Mouse (Mus musculus) MEL (cell line): ENCODE results near the gene Mov10l1. TPM values are rescaled to one million over a fixed set of nuclear protein-coding genes. Genes with fewer than 3 reads are reported as not detected.

Experiments used
- DNase-seq: peaks from one replicate; pipeline ENCODE4 v3.0.0; 2011; ENCODE audit warnings: low read depth, low spot score
- H3K27ac ChIP-seq: 2 replicates; pipeline ENCODE4 v1.5.1; 2012; ENCODE audit warnings: low read depth, mild to moderate bottlenecking, control low read depth, low read length, moderate library complexity; ENCODE audit not compliant: control insufficient read depth
- H3K27me3 ChIP-seq, 2 experiments: fragments of 150-350 bp in 1 of 2; sonication (generic) in 1 of 2; 2 replicates each; pipeline ENCODE4 v1.6.1; 2012; ENCODE audit warnings: low read length in 2 of 2, mild to moderate bottlenecking in 2 of 2, improper control_type of control experiment in 1 of 2, moderate library complexity in 1 of 2; ENCODE audit not compliant: insufficient read depth in 2 of 2, control insufficient read depth in 1 of 2
- H3K36me3 ChIP-seq, 2 experiments: 2 replicates each; pipeline ENCODE4 v1.6.1; 2012 to 2014; ENCODE audit warnings: low read length in 2 of 2, improper control_type of control experiment in 1 of 2, inconsistent platforms in 1 of 2, mild to moderate bottlenecking in 1 of 2; ENCODE audit not compliant: insufficient read depth in 2 of 2, control insufficient read depth in 1 of 2
- H3K4me1 ChIP-seq, 2 experiments: fragments of 150-350 bp in 1 of 2; sonication (generic) in 1 of 2; 2 replicates each; pipeline ENCODE4 v1.6.1; 2012; ENCODE audit warnings: low read length in 2 of 2, improper control_type of control experiment in 1 of 2, mild to moderate bottlenecking in 1 of 2; ENCODE audit not compliant: insufficient read depth in 2 of 2, control insufficient read depth in 1 of 2
- H3K4me3 ChIP-seq, 2 experiments: fragments of 150-350 bp in 1 of 2; sonication (generic) in 1 of 2; 2 replicates each; pipeline ENCODE4 v1.5.1; 2012; ENCODE audit warnings: low read depth in 2 of 2, low read length in 2 of 2, mild to moderate bottlenecking in 2 of 2, moderate library complexity in 2 of 2, control low read depth in 1 of 2, improper control_type of control experiment in 1 of 2; ENCODE audit not compliant: control insufficient read depth in 1 of 2, insufficient read depth in 1 of 2
- H3K79me2 ChIP-seq: 2 replicates; pipeline ENCODE4 v1.6.1; 2012; ENCODE audit warnings: mild to moderate bottlenecking, low read length, moderate library complexity; ENCODE audit not compliant: control insufficient read depth, poor library complexity, insufficient read depth
- H3K9ac ChIP-seq: 2 replicates; pipeline ENCODE4 v1.6.1; 2012; ENCODE audit warnings: low read depth, mild to moderate bottlenecking, control low read depth, low read length, moderate library complexity; ENCODE audit not compliant: control insufficient read depth, poor library complexity, severe bottlenecking
- H3K9me3 ChIP-seq: fragments of 150-350 bp; sonication (generic); replicated peaks from 2 replicates; pipeline ENCODE4 v1.6.1; 2012; ENCODE audit warnings: mild to moderate bottlenecking, low read length, improper control_type of control experiment, moderate library complexity; ENCODE audit not compliant: insufficient read depth
- BHLHE40 ChIP-seq: IDR thresholded peaks from 2 replicates; pipeline ENCODE4 v1.6.1; 2012; ENCODE audit warnings: low read depth, mild to moderate bottlenecking, inconsistent platforms, low read length, improper control_type of control experiment, borderline replicate concordance
- CHD1 ChIP-seq: IDR thresholded peaks from 2 replicates; pipeline ENCODE4 v1.6.1; 2012; ENCODE audit warnings: low read depth, mild to moderate bottlenecking, inconsistent platforms, low read length, improper control_type of control experiment
- CHD2 ChIP-seq: IDR thresholded peaks from 2 replicates; pipeline ENCODE4 v1.6.1; 2011; ENCODE audit warnings: low read length, improper control_type of control experiment
- CTCF ChIP-seq, 3 experiments: IDR thresholded peaks in 2 of 3; conservative IDR thresholded peaks in 1 of 3; 2 replicates each; pipeline ENCODE4 v1.5.1; 2011 to 2012; ENCODE audit warnings: low read length in 3 of 3, low read depth in 2 of 3, mild to moderate bottlenecking in 2 of 3, improper control_type of control experiment in 1 of 3, inconsistent platforms in 1 of 3, mixed read lengths in 1 of 3, moderate library complexity in 1 of 3; ENCODE audit not compliant: control insufficient read depth in 1 of 3, insufficient read depth in 1 of 3, poor library complexity in 1 of 3, severe bottlenecking in 1 of 3
- E2F4 ChIP-seq: IDR thresholded peaks from 2 replicates; pipeline ENCODE4 v1.6.1; 2011; ENCODE audit warnings: low read depth, low read length, improper control_type of control experiment, borderline replicate concordance
- ELF1 ChIP-seq: IDR thresholded peaks from 2 replicates; pipeline ENCODE4 v1.6.1; 2014; ENCODE audit warnings: low read depth, mild to moderate bottlenecking, inconsistent platforms, low read length, improper control_type of control experiment, moderate library complexity
- EP300 ChIP-seq, 2 experiments: IDR thresholded peaks; 2 replicates each; pipeline ENCODE4 v1.6.1; 2011; ENCODE audit warnings: improper control_type of control experiment in 2 of 2, low read length in 2 of 2, low read depth in 1 of 2, mild to moderate bottlenecking in 1 of 2
- ETS1 ChIP-seq: IDR thresholded peaks from 2 replicates; pipeline ENCODE4 v1.6.1; 2012; ENCODE audit warnings: low read depth, mild to moderate bottlenecking, inconsistent platforms, low read length, improper control_type of control experiment, moderate library complexity
- GABPA ChIP-seq: IDR thresholded peaks from 2 replicates; pipeline ENCODE4 v1.6.1; 2012; ENCODE audit warnings: low read depth, mild to moderate bottlenecking, inconsistent platforms, low read length, improper control_type of control experiment, moderate library complexity
- GATA1 ChIP-seq: IDR thresholded peaks from 2 replicates; pipeline ENCODE4 v1.6.1; 2011; ENCODE audit warnings: low read depth, low read length, improper control_type of control experiment
- HCFC1 ChIP-seq: IDR thresholded peaks from 2 replicates; pipeline ENCODE4 v1.6.1; 2012; ENCODE audit warnings: low read depth, mild to moderate bottlenecking, inconsistent platforms, low read length, improper control_type of control experiment, moderate library complexity
- KAT2A ChIP-seq: conservative IDR thresholded peaks from 2 replicates; pipeline ENCODE4 v1.6.1; 2012; ENCODE audit warnings: low read depth, low read length, improper control_type of control experiment, inconsistent platforms
- MAFK ChIP-seq: IDR thresholded peaks from 2 replicates; pipeline ENCODE4 v1.6.1; 2011; ENCODE audit warnings: low read depth, mild to moderate bottlenecking, low read length, improper control_type of control experiment, borderline replicate concordance
- MAX ChIP-seq: IDR thresholded peaks from 2 replicates; pipeline ENCODE4 v1.6.1; 2011; ENCODE audit warnings: low read length, improper control_type of control experiment
- MEF2A ChIP-seq: IDR thresholded peaks from 2 replicates; pipeline ENCODE4 v1.6.1; 2014; ENCODE audit warnings: low read depth, mild to moderate bottlenecking, inconsistent platforms, low read length, improper control_type of control experiment; ENCODE audit not compliant: poor library complexity, insufficient replicate concordance, severe bottlenecking; ENCODE audit errors: extremely low read depth
- MXI1 ChIP-seq: IDR thresholded peaks from 2 replicates; pipeline ENCODE4 v1.6.1; 2011; ENCODE audit warnings: mild to moderate bottlenecking, low read depth, low read length, improper control_type of control experiment
- MYB ChIP-seq: IDR thresholded peaks from 2 replicates; pipeline ENCODE4 v1.6.1; 2011; ENCODE audit warnings: mild to moderate bottlenecking, low read depth, low read length, improper control_type of control experiment
- MYC ChIP-seq: IDR thresholded peaks from 2 replicates; pipeline ENCODE4 v1.6.1; 2011; ENCODE audit warnings: low read depth, mild to moderate bottlenecking, low read length, improper control_type of control experiment, moderate library complexity
- NELFE ChIP-seq: IDR thresholded peaks from 2 replicates; pipeline ENCODE4 v1.6.1; 2011; ENCODE audit warnings: low read depth, low read length, improper control_type of control experiment
- NRF1 ChIP-seq: IDR thresholded peaks from 2 replicates; pipeline ENCODE4 v1.6.1; 2014; ENCODE audit warnings: low read depth, mild to moderate bottlenecking, inconsistent platforms, low read length, improper control_type of control experiment, moderate library complexity; ENCODE audit not compliant: poor library complexity, insufficient read depth, severe bottlenecking
- POLR2A ChIP-seq, 2 experiments: IDR thresholded peaks; 2 replicates each; pipeline ENCODE4 v1.6.1; 2011 to 2012; ENCODE audit warnings: low read length in 2 of 2, mild to moderate bottlenecking in 2 of 2, control low read depth in 1 of 2, improper control_type of control experiment in 1 of 2, low read depth in 1 of 2, moderate library complexity in 1 of 2; ENCODE audit not compliant: control insufficient read depth in 1 of 2, insufficient read depth in 1 of 2, poor library complexity in 1 of 2
- POLR2AphosphoS2 ChIP-seq: IDR thresholded peaks from 2 replicates; pipeline ENCODE4 v1.6.1; 2011; ENCODE audit warnings: low read length, improper control_type of control experiment
- RAD21 ChIP-seq: IDR thresholded peaks from 2 replicates; pipeline ENCODE4 v1.6.1; 2011; ENCODE audit warnings: mild to moderate bottlenecking, low read depth, low read length, improper control_type of control experiment
- RCOR1 ChIP-seq: IDR thresholded peaks from 2 replicates; pipeline ENCODE4 v1.6.1; 2012; ENCODE audit warnings: low read depth, mild to moderate bottlenecking, inconsistent platforms, low read length, improper control_type of control experiment
- SIN3A ChIP-seq: IDR thresholded peaks from 2 replicates; pipeline ENCODE4 v1.6.1; 2012; ENCODE audit warnings: low read length, improper control_type of control experiment, inconsistent platforms
- SMC3 ChIP-seq: IDR thresholded peaks from 2 replicates; pipeline ENCODE4 v1.6.1; 2011; ENCODE audit warnings: low read depth, low read length, improper control_type of control experiment
- TAL1 ChIP-seq: IDR thresholded peaks from 2 replicates; pipeline ENCODE4 v1.6.1; 2012; ENCODE audit warnings: mild to moderate bottlenecking, inconsistent platforms, low read length, moderate library complexity, mixed read lengths
- TBP ChIP-seq: IDR thresholded peaks from 2 replicates; pipeline ENCODE4 v1.8.0; 2011; ENCODE audit warnings: low read depth, low read length, improper control_type of control experiment
- TCF12 ChIP-seq: IDR thresholded peaks from 2 replicates; pipeline ENCODE4 v1.6.1; 2014; ENCODE audit warnings: low read depth, mild to moderate bottlenecking, inconsistent platforms, low read length, improper control_type of control experiment, moderate library complexity
- UBTF ChIP-seq: IDR thresholded peaks from 2 replicates; pipeline ENCODE4 v1.6.1; 2012; ENCODE audit warnings: low read depth, mild to moderate bottlenecking, inconsistent platforms, low read length, improper control_type of control experiment, moderate library complexity, borderline replicate concordance; ENCODE audit not compliant: insufficient read depth
- USF1 ChIP-seq: IDR thresholded peaks from 2 replicates; pipeline ENCODE4 v1.6.1; 2014; ENCODE audit warnings: low read depth, mild to moderate bottlenecking, inconsistent platforms, low read length, improper control_type of control experiment, moderate library complexity
- USF2 ChIP-seq, 2 experiments: IDR thresholded peaks; 2 replicates each; pipeline ENCODE4 v1.6.1; 2011 to 2012; ENCODE audit warnings: improper control_type of control experiment in 2 of 2, low read length in 2 of 2, borderline replicate concordance in 1 of 2, inconsistent platforms in 1 of 2, low read depth in 1 of 2, mild to moderate bottlenecking in 1 of 2; ENCODE audit not compliant: insufficient read depth in 1 of 2
- ZC3H11A ChIP-seq: IDR thresholded peaks from 2 replicates; pipeline ENCODE4 v1.6.1; 2012; ENCODE audit warnings: low read depth, mild to moderate bottlenecking, inconsistent platforms, low read length, improper control_type of control experiment
- ZKSCAN1 ChIP-seq: IDR thresholded peaks from 2 replicates; pipeline ENCODE4 v1.6.1; 2012; ENCODE audit warnings: low read depth, mild to moderate bottlenecking, inconsistent platforms, low read length, improper control_type of control experiment, moderate library complexity
- ZMIZ1 ChIP-seq: IDR thresholded peaks from 2 replicates; pipeline ENCODE4 v1.6.1; 2012; ENCODE audit warnings: low read depth, mild to moderate bottlenecking, inconsistent platforms, low read length, improper control_type of control experiment, moderate library complexity
- ZNF384 ChIP-seq: IDR thresholded peaks from 2 replicates; pipeline ENCODE4 v1.6.1; 2012; ENCODE audit warnings: low read depth, mild to moderate bottlenecking, inconsistent platforms, low read length, improper control_type of control experiment
- polyA plus RNA-seq, 2 experiments: library from polyadenylated mRNA; stranded (reverse) in 1 of 2; unstranded in 1 of 2; fragments of >175 nt in 1 of 2; fragments of >200 nt in 1 of 2; gene quantifications; 2 replicates each; pipeline versions ENCODE4 v1.2.1 to v1.2.4; 2012; ENCODE audit warnings: low replicate concordance in 2 of 2, low read depth in 1 of 2; ENCODE audit not compliant: insufficient read length in 2 of 2, insufficient read depth in 1 of 2, missing spikeins in 1 of 2
- total RNA-seq: library from RNA; depleted of rRNA; stranded (reverse); fragments of 300-350 nt; gene quantifications from 2 replicates; pipeline ENCODE4 v1.2.3, GENCODE M21; 2012

Mov10l1 gene
- total and polyA plus RNA-seq, 3 experiments: not detected

- H3K4me3 ChIP-seq: peak overlapping the region; percentile 94 to 96
- DNase-seq: peak; percentile 90
- peaks cover 0 to 4% of the 10 kb centered on the region in 2 experiments; a peak in 1 of 4 replicates for H3K27me3 ChIP-seq
- no peaks in the 10 kb centered on the region for H3K9me3 ChIP-seq
- H3K79me2 ChIP-seq: peaks cover 22% of the 10 kb centered on the region
- H3K36me3 ChIP-seq: peaks cover 3 to 15% of the 10 kb centered on the region in 2 experiments
- H3K27ac ChIP-seq: peak overlapping the region; percentile 69
- peaks cover 0 to 24% of the 10 kb centered on the region in 2 experiments; a peak in 3 of 4 replicates for H3K4me1 ChIP-seq
- peak overlapping the region; percentile 92 for H3K9ac ChIP-seq
- TF ChIP-seq ZKSCAN1: no peak
- no peak for TF ChIP-seq TAL1
- no peak for TF ChIP-seq MYB
- peak; percentile 82 for TF ChIP-seq HCFC1
- TF ChIP-seq BHLHE40: no peak
- peak; percentile 56 for TF ChIP-seq NELFE
- TF ChIP-seq KAT2A: no peak
- TF ChIP-seq TBP: 0 out of 2 replicates have a peak, but pooled peaks have one; percentile 3
- no peak for TF ChIP-seq ZNF384
- no peak for TF ChIP-seq GATA1
- no peak for TF ChIP-seq POLR2AphosphoS2
- TF ChIP-seq USF2 (IDR thresholded peaks at IDR 0.05; ENCODE audit: borderline replicate concordance in 1 of 2, insufficient read depth in 1 of 2, low read depth in 1 of 2, low read length in 2 of 2): no peak
- no peak for TF ChIP-seq CHD1
- TF ChIP-seq USF1: no peak
- no peak for TF ChIP-seq RAD21
- peak; percentile 49 to 54; a peak in 2 of 4 replicates for TF ChIP-seq POLR2A (IDR thresholded peaks at IDR 0.05; ENCODE audit: control insufficient read depth in 1 of 2, insufficient read depth in 1 of 2, low read depth in 1 of 2, low read length in 2 of 2, poor library complexity in 1 of 2)
- no peak for TF ChIP-seq ZC3H11A
- TF ChIP-seq RCOR1: no peak
- no peak for TF ChIP-seq CHD2
- TF ChIP-seq SMC3: no peak
- no peak for TF ChIP-seq EP300 (IDR thresholded peaks at IDR 0.05; ENCODE audit: low read depth in 1 of 2, low read length in 2 of 2)
- TF ChIP-seq MEF2A: no peak
- no peak for TF ChIP-seq GABPA
- TF ChIP-seq CTCF (IDR thresholded peaks at IDR 0.05 in 2 of 3, conservative IDR thresholded peaks at IDR 0.05 in 1 of 3; ENCODE audit: control insufficient read depth in 1 of 3, insufficient read depth in 1 of 3, low read depth in 2 of 3, low read length in 3 of 3, poor library complexity in 1 of 3, severe bottlenecking in 1 of 3): peak in 1 of 3 experiments; percentile 15; a peak in 1 of 6 replicates
- peak; percentile 39; the same call in 1 of the 2 replicates for TF ChIP-seq ELF1
- TF ChIP-seq ZMIZ1: no peak
- peak; percentile 38; the same call in 1 of the 2 replicates for TF ChIP-seq TCF12
- peak; percentile 71 for TF ChIP-seq MXI1
- TF ChIP-seq SIN3A: peak; percentile 87
- no peak for TF ChIP-seq UBTF
- no peak for TF ChIP-seq ETS1
- TF ChIP-seq MAX: no peak
- no peak for TF ChIP-seq MAFK
- TF ChIP-seq E2F4: no peak
- no peak for TF ChIP-seq MYC
- TF ChIP-seq NRF1: no peak
Measured at GRCm38 (mm10) chr15:89075478-89076147, 92.9 kb downstream of the Mov10l1 start.
